Mouse (Mus musculus): ENCODE results near the gene Ctsc. TPM values are rescaled to one million over a fixed set of nuclear protein-coding genes. Genes with fewer than 3 reads are reported as not detected.

Ctsc gene
- polyA plus RNA-seq, 1 experiment from 2014 or later = 25.2 TPM

DNA sequence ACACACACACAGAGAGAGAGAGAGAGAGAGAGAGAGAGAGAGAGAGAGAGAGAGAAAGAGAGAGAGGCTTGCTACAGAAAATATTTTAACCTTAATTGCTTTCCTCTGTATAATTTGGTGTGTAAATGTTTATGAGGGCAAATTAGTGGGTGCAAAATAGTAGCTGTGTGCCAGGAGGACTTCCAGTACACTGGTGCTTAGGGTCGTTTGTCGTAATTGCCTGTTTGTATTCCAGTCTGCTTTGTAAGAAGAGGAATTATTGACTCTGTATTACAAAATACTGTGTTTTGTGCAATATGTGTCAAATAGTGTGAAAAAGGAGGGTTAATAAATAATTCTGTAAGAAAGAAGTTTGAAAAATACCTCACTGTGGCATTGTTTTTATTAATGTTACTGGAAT, 13.2 kb downstream of the Ctsc start:
- no peak for ATAC-seq
- Histone ChIP-seq H3K4me1 (ENCODE audit: control insufficient read depth, insufficient read depth, low read depth, low read length) (no peaks in the 10 kb centered on the region), H3K27ac (ENCODE audit: low read depth, low read length) (no peak overlapping the region), H3K9ac (ENCODE audit: low read depth, low read length) (no peak overlapping the region), H3K4me3 (ENCODE audit: low read length) (no peak overlapping the region), H3K9me3 (ENCODE audit: control insufficient read depth, low read length) (no peaks in the 10 kb centered on the region), H3K36me3 (ENCODE audit: control insufficient read depth, insufficient read depth, low read length) (no peaks in the 10 kb centered on the region), H3K4me2 (ENCODE audit: low read length) (no peak overlapping the region), H3K27me3 (replicated peaks; ENCODE audit: control insufficient read depth, insufficient read depth, low read length) (no peaks in the 10 kb centered on the region)
- WGBS = 77% methylated on average over 2 of the region's 2 CpGs

DNA sequence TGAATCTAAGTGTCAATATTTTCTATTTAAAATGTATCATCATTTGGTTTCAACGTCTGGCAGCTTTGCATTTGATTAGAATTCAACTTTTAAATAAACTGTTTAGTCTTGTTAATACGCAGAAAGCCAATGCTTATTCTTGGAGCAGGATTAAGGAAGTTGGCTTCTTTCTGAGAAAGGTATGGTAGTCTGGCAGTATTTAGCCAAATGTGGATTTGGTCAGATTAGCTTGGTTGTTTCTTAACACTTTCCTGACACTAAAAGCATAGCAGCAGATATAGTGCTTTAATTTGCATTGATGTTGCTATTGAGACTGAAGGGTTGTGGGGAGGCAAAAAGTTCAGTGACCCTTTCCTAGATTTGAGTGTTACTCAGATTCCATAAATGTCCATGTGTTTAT, 14.2 kb downstream of the Ctsc start:
- Histone ChIP-seq H3K4me3 (ENCODE audit: low read length) (no peak overlapping the region), H3K9ac (ENCODE audit: low read depth, low read length) (no peak overlapping the region), H3K27me3 (replicated peaks; ENCODE audit: control insufficient read depth, insufficient read depth, low read length) (no peaks in the 10 kb centered on the region), H3K9me3 (ENCODE audit: control insufficient read depth, low read length) (no peaks in the 10 kb centered on the region), H3K4me1 (ENCODE audit: control insufficient read depth, insufficient read depth, low read depth, low read length) (no peaks in the 10 kb centered on the region), H3K27ac (ENCODE audit: low read depth, low read length) (no peak overlapping the region), H3K36me3 (ENCODE audit: control insufficient read depth, insufficient read depth, low read length) (no peaks in the 10 kb centered on the region), H3K4me2 (ENCODE audit: low read length) (no peak overlapping the region)
- ATAC-seq = no peak
- WGBS = 82% methylated on average over 2 of the region's 2 CpGs

DNA sequence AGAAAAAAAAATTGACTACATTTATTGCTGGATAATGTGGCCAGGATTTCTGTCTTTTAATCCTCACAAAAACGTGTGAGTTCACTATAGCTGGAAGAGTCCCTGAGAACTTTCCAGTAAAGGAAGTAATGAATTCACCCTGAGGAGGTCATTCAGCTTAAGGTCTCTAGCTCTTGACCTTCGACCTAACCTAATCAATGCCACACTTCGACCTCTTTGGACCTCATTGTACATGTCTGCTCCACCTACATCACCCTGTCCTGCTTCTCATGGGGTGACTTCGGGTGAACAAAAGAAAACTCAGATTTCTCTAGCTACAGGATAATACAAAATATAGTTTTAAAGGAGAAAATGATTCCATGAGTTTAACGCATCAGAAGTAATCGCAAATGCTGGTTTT, 16.0 kb downstream of the Ctsc start:
- WGBS = 68% methylated on average over 6 of the region's 6 CpGs

DNA sequence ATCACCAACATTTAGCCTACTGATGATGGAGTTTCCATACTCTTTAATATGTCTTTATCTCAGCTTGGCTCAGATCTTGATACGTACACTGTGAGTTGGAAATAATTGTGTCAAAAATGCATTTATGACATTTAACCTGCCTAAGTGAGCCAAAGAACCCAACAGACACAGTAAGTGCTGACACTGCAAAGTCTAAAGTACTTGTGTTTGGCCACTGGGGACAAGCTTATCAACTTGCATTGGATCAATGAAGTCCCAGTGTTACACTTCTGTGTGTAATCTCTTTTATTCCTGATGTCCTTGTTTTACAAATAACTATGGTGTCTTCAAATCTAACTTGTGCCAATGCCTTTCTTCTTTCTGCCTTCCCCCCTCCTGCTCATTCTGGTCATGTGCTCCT, 18.1 kb downstream of the Ctsc start:
- H3K4me2 ChIP-seq (ENCODE audit: low read length) = no peak overlapping the region
- ATAC-seq = no peak
- H3K9me3 ChIP-seq (ENCODE audit: control insufficient read depth, low read length) = no peaks in the 10 kb centered on the region
- 81% methylated on average over 1 of the region's 1 CpGs for WGBS
- H3K36me3 ChIP-seq (ENCODE audit: control insufficient read depth, insufficient read depth, low read length) = no peaks in the 10 kb centered on the region
- H3K9ac ChIP-seq (ENCODE audit: low read depth, low read length) = no peak overlapping the region
- no peaks in the 10 kb centered on the region for H3K27me3 ChIP-seq (replicated peaks; ENCODE audit: control insufficient read depth, insufficient read depth, low read length)
- H3K4me1 ChIP-seq (ENCODE audit: control insufficient read depth, insufficient read depth, low read depth, low read length) = no peaks in the 10 kb centered on the region
- no peak overlapping the region for H3K4me3 ChIP-seq (ENCODE audit: low read length)
- no peak overlapping the region for H3K27ac ChIP-seq (ENCODE audit: low read depth, low read length)

More for the DNA sequence above, 16.0 kb downstream of the Ctsc start:
- Histone ChIP-seq H3K27ac (ENCODE audit: low read depth, low read length) (no peak overlapping the region), H3K4me1 (ENCODE audit: control insufficient read depth, insufficient read depth, low read depth, low read length) (no peaks in the 10 kb centered on the region), H3K9me3 (ENCODE audit: control insufficient read depth, low read length) (no peaks in the 10 kb centered on the region), H3K4me2 (ENCODE audit: low read length) (no peak overlapping the region), H3K27me3 (replicated peaks; ENCODE audit: control insufficient read depth, insufficient read depth, low read length) (no peaks in the 10 kb centered on the region), H3K36me3 (ENCODE audit: control insufficient read depth, insufficient read depth, low read length) (no peaks in the 10 kb centered on the region), H3K9ac (ENCODE audit: low read depth, low read length) (no peak overlapping the region), H3K4me3 (ENCODE audit: low read length) (no peak overlapping the region)
- no peak for ATAC-seq

DNA sequence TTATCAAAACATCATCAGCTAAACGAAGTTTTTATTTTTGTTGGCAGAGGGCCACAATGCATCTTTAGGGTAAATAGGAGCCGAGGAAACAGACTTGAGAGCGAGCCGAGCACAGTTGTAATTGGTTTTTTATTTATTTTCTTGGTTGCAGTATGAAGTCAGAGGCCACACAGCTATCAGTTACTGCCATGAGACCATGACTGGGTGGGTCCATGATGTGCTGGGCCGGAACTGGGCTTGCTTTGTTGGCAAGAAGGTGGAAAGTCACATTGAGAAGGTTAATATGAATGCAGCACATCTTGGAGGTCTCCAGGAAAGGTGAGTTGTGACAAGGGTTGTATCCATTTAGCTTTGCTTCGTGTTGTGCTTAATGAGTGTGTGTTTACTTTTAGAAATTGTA, 19.0 kb downstream of the Ctsc start:
- no peaks in the 10 kb centered on the region for H3K27me3 ChIP-seq (replicated peaks; ENCODE audit: control insufficient read depth, insufficient read depth, low read length)
- no peaks in the 10 kb centered on the region for H3K36me3 ChIP-seq (ENCODE audit: control insufficient read depth, insufficient read depth, low read length)
- ATAC-seq = no peak

DNA sequence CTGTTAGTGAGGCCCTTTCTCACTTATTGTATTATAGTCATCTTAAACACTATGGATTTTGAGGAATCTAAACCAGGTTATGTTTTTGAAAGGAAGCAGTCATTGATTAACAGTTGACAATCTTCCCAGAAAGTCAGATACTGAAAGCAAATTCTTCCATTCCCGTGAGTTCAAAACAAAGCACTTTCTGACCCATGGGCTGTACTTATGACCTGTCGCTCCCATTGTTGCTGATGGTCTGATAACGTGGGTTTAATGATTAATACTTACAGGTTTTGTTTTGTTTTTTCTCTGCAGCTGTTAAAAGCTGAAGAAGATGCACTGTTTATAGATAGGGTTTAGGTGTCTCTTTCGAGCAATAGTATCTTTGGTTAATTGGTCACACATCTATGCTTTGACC, 27.9 kb downstream of the Ctsc start:
- Histone ChIP-seq H3K9ac (ENCODE audit: low read depth, low read length) (no peak overlapping the region), H3K4me3 (ENCODE audit: low read length) (no peak overlapping the region), H3K9me3 (ENCODE audit: control insufficient read depth, low read length) (no peaks in the 10 kb centered on the region), H3K4me1 (ENCODE audit: control insufficient read depth, insufficient read depth, low read depth, low read length) (no peaks in the 10 kb centered on the region), H3K4me2 (ENCODE audit: low read length) (no peak overlapping the region), H3K36me3 (ENCODE audit: control insufficient read depth, insufficient read depth, low read length) (no peaks in the 10 kb centered on the region), H3K27me3 (replicated peaks; ENCODE audit: control insufficient read depth, insufficient read depth, low read length) (no peaks in the 10 kb centered on the region), H3K27ac (ENCODE audit: low read depth, low read length) (no peak overlapping the region)
- no peak for ATAC-seq
- WGBS = 80% methylated on average over 4 of the region's 4 CpGs

More for the DNA sequence above, 19.0 kb downstream of the Ctsc start:
- Histone ChIP-seq H3K4me3 (ENCODE audit: low read length) (no peak overlapping the region), H3K9ac (ENCODE audit: low read depth, low read length) (no peak overlapping the region), H3K4me1 (ENCODE audit: control insufficient read depth, insufficient read depth, low read depth, low read length) (no peaks in the 10 kb centered on the region), H3K4me2 (ENCODE audit: low read length) (no peak overlapping the region), H3K27ac (ENCODE audit: low read depth, low read length) (no peak overlapping the region), H3K9me3 (ENCODE audit: control insufficient read depth, low read length) (no peaks in the 10 kb centered on the region)
- 72% methylated on average over 6 of the region's 6 CpGs for WGBS

DNA sequence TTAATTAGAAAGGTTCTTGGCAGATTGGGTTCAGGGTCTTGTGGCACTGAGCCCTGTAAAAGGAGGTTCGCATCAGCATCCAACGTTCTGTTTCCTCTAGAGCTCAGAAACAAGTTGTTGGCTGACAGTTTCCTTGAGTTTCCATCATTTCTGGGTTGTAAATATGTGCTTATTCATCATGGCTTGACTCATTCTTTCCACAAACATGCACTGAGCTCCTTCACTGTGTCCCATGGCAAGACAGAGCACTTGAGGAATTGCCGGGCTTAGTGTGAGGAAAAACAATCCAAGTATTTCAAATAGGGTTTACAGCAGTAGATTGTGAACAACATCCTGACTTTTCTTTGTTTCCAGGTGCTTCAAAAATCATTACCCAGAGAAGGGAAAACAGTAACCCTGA, 28.8 kb downstream of the Ctsc start:
- H3K9me3 ChIP-seq (ENCODE audit: control insufficient read depth, low read length) = no peaks in the 10 kb centered on the region
- H3K36me3 ChIP-seq (ENCODE audit: control insufficient read depth, insufficient read depth, low read length) = no peaks in the 10 kb centered on the region
- H3K9ac ChIP-seq (ENCODE audit: low read depth, low read length) = no peak overlapping the region
- H3K4me2 ChIP-seq (ENCODE audit: low read length) = no peak overlapping the region
- ATAC-seq = no peak
- H3K4me1 ChIP-seq (ENCODE audit: control insufficient read depth, insufficient read depth, low read depth, low read length) = no peaks in the 10 kb centered on the region
- 84% methylated on average over 3 of the region's 3 CpGs for WGBS
- H3K27ac ChIP-seq (ENCODE audit: low read depth, low read length) = no peak overlapping the region
- H3K4me3 ChIP-seq (ENCODE audit: low read length) = no peak overlapping the region
- H3K27me3 ChIP-seq (replicated peaks; ENCODE audit: control insufficient read depth, insufficient read depth, low read length) = no peaks in the 10 kb centered on the region

DNA sequence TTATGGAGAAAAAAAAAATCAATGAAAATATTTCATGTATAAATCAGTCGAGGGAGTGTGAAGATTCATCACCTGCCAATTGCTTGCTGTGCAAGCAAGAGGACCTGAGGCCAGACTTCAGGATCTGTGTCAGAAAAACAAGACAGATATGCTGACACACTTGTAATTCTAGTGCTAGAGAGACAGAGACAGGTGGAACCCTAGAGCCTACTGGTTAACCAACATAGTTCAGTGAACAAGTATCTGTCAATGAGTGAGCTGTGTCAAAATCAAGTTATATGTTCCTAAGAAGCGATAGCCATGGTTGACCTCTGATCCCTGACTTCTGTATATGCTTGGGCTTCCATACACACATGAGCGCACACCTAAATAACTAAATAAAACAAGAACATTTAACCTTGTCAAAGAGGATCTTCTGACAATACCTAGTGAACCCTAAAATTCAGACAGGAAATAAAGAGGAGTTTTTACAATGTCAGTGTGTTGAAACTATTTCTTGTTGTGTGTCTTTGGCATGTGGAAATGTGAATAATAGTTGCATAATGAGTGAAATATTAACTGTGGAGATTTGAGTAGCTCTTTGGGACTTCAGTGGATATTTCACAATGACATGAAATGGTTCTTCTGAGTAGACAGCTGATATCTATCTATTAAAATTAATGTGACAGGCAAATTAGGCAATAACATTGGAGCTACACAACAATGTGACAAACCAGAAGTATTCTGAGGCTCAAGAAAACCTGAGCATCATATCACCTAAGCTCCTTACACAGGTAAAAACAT, 32.7 kb downstream of the Ctsc start:
- Histone ChIP-seq H3K4me2 (ENCODE audit: low read length) (no peak overlapping the region), H3K27me3 (replicated peaks; ENCODE audit: control insufficient read depth, insufficient read depth, low read length) (no peaks in the 10 kb centered on the region), H3K4me3 (ENCODE audit: low read length) (no peak overlapping the region), H3K27ac (ENCODE audit: low read depth, low read length) (no peak overlapping the region), H3K9me3 (ENCODE audit: control insufficient read depth, low read length) (no peaks in the 10 kb centered on the region), H3K36me3 (ENCODE audit: control insufficient read depth, insufficient read depth, low read length) (no peaks in the 10 kb centered on the region), H3K4me1 (ENCODE audit: control insufficient read depth, insufficient read depth, low read depth, low read length) (no peaks in the 10 kb centered on the region), H3K9ac (ENCODE audit: low read depth, low read length) (no peak overlapping the region)
- 87% methylated on average over 3 of the region's 3 CpGs for WGBS
- no peak for ATAC-seq

DNA sequence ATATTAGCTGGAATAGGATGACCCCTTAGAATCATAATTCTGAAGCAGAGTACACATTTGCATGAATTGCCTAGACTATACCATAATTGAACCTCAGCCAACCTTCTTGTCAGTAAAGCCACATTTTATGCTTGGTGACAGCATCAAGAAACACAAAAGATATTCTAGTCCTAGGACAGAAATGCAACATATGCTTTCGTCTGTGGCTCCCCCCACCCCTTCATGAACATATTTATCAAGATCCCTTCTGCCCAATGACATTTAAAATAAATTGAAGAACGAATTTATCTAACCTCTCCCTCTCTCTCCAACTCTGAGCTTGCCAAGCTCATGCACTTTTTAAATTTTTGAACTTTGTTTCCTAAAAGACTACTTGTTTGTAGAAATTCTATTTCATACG, 38.5 kb downstream of the Ctsc start:
- Histone ChIP-seq H3K27ac (ENCODE audit: low read depth, low read length) (no peak overlapping the region), H3K4me1 (ENCODE audit: control insufficient read depth, insufficient read depth, low read depth, low read length) (no peaks in the 10 kb centered on the region), H3K27me3 (replicated peaks; ENCODE audit: control insufficient read depth, insufficient read depth, low read length) (no peaks in the 10 kb centered on the region), H3K9ac (ENCODE audit: low read depth, low read length) (no peak overlapping the region), H3K36me3 (ENCODE audit: control insufficient read depth, insufficient read depth, low read length) (no peaks in the 10 kb centered on the region), H3K4me3 (ENCODE audit: low read length) (no peak overlapping the region), H3K9me3 (ENCODE audit: control insufficient read depth, low read length) (no peaks in the 10 kb centered on the region), H3K4me2 (ENCODE audit: low read length) (no peak overlapping the region)
- ATAC-seq = no peak
- WGBS = 68% methylated on average over 3 of the region's 3 CpGs
